Mouse (Mus musculus): ENCODE data around the gene Prmt1. TPM values are rescaled to one million over a fixed set of nuclear protein-coding genes. Genes with fewer than 3 reads are reported as not detected.

Gene Prmt1
- polyA plus RNA-seq, 1 experiment: 824 TPM

- no peak for TF ChIP-seq CTCF (IDR thresholded peaks at IDR 0.05; ENCODE audit: borderline replicate concordance, extremely low read depth, insufficient read depth, insufficient read length)
- TF ChIP-seq POLR2A (IDR thresholded peaks at IDR 0.05; ENCODE audit: borderline replicate concordance, extremely low read depth, insufficient read depth, insufficient read length, poor library complexity, severe bottlenecking): no peak
- no peak for DNase-seq (ENCODE audit: low read depth)
Measured at GRCm38 (mm10) chr7:44996672-44997071, 10.3 kb upstream of the Prmt1 start.

- DNase-seq (ENCODE audit: low read depth): no peak
- peak; percentile 41; the same call in 1 of the 2 replicates for TF ChIP-seq POLR2A (IDR thresholded peaks at IDR 0.05; ENCODE audit: borderline replicate concordance, extremely low read depth, insufficient read depth, insufficient read length, poor library complexity, severe bottlenecking)
- TF ChIP-seq CTCF (IDR thresholded peaks at IDR 0.05; ENCODE audit: borderline replicate concordance, extremely low read depth, insufficient read depth, insufficient read length): no peak
Measured at GRCm38 (mm10) chr7:44986879-44987718, 731 bp upstream of the Prmt1 start.

GRCm38 (mm10) chr7:44985595-44986191 is 675 bp downstream of the Prmt1 start:
- TF ChIP-seq CTCF (IDR thresholded peaks at IDR 0.05; ENCODE audit: borderline replicate concordance, extremely low read depth, insufficient read depth, insufficient read length) (peak; percentile 47; the same call in 1 of the 2 replicates), POLR2A (IDR thresholded peaks at IDR 0.05; ENCODE audit: borderline replicate concordance, extremely low read depth, insufficient read depth, insufficient read length, poor library complexity, severe bottlenecking) (no peak)
- peak; percentile 81 for DNase-seq (ENCODE audit: low read depth)

GRCm38 (mm10) chr7:44984833-44985164 is 1.6 kb downstream of the Prmt1 start:
- no peak for DNase-seq (ENCODE audit: low read depth)
- TF ChIP-seq POLR2A (IDR thresholded peaks at IDR 0.05; ENCODE audit: borderline replicate concordance, extremely low read depth, insufficient read depth, insufficient read length, poor library complexity, severe bottlenecking) (no peak), CTCF (IDR thresholded peaks at IDR 0.05; ENCODE audit: borderline replicate concordance, extremely low read depth, insufficient read depth, insufficient read length) (no peak)

- no peak for DNase-seq (ENCODE audit: low read depth)
- TF ChIP-seq POLR2A (IDR thresholded peaks at IDR 0.05; ENCODE audit: borderline replicate concordance, extremely low read depth, insufficient read depth, insufficient read length, poor library complexity, severe bottlenecking): no peak
- TF ChIP-seq CTCF (IDR thresholded peaks at IDR 0.05; ENCODE audit: borderline replicate concordance, extremely low read depth, insufficient read depth, insufficient read length): no peak
Measured at GRCm38 (mm10) chr7:44983944-44984832, 2.2 kb downstream of the Prmt1 start.

- peak; percentile 83 for DNase-seq (ENCODE audit: low read depth)
- peak; percentile 99 for TF ChIP-seq CTCF (IDR thresholded peaks at IDR 0.05; ENCODE audit: borderline replicate concordance, extremely low read depth, insufficient read depth, insufficient read length)
- no peak for TF ChIP-seq POLR2A (IDR thresholded peaks at IDR 0.05; ENCODE audit: borderline replicate concordance, extremely low read depth, insufficient read depth, insufficient read length, poor library complexity, severe bottlenecking)
Measured at GRCm38 (mm10) chr7:44983085-44983484, 3.3 kb downstream of the Prmt1 start.

- no peak for TF ChIP-seq CTCF (IDR thresholded peaks at IDR 0.05; ENCODE audit: borderline replicate concordance, extremely low read depth, insufficient read depth, insufficient read length)
- TF ChIP-seq POLR2A (IDR thresholded peaks at IDR 0.05; ENCODE audit: borderline replicate concordance, extremely low read depth, insufficient read depth, insufficient read length, poor library complexity, severe bottlenecking): no peak
- DNase-seq (ENCODE audit: low read depth): no peak
Measured at GRCm38 (mm10) chr7:44981539-44981938, 4.8 kb downstream of the Prmt1 start.

- TF ChIP-seq POLR2A (IDR thresholded peaks at IDR 0.05; ENCODE audit: borderline replicate concordance, extremely low read depth, insufficient read depth, insufficient read length, poor library complexity, severe bottlenecking) (no peak), CTCF (IDR thresholded peaks at IDR 0.05; ENCODE audit: borderline replicate concordance, extremely low read depth, insufficient read depth, insufficient read length) (no peak)
- DNase-seq (ENCODE audit: low read depth): no peak
Measured at GRCm38 (mm10) chr7:44978300-44978699, 8.1 kb downstream of the Prmt1 start.

GRCm38 (mm10) chr7:44975117-44975419 is 11.3 kb downstream of the Prmt1 start:
- no peak for TF ChIP-seq CTCF (IDR thresholded peaks at IDR 0.05; ENCODE audit: borderline replicate concordance, extremely low read depth, insufficient read depth, insufficient read length)
- TF ChIP-seq POLR2A (IDR thresholded peaks at IDR 0.05; ENCODE audit: borderline replicate concordance, extremely low read depth, insufficient read depth, insufficient read length, poor library complexity, severe bottlenecking): no peak
- no peak for DNase-seq (ENCODE audit: low read depth)

- no peak for TF ChIP-seq CTCF (IDR thresholded peaks at IDR 0.05; ENCODE audit: borderline replicate concordance, extremely low read depth, insufficient read depth, insufficient read length)
- TF ChIP-seq POLR2A (IDR thresholded peaks at IDR 0.05; ENCODE audit: borderline replicate concordance, extremely low read depth, insufficient read depth, insufficient read length, poor library complexity, severe bottlenecking): peak; percentile 67; the same call in 1 of the 2 replicates
- peak; percentile 97 for DNase-seq (ENCODE audit: low read depth)
Measured at GRCm38 (mm10) chr7:44974383-44975116, 11.8 kb downstream of the Prmt1 start, which contains the start of gene Cpt1c. Gene Cpt1c (minus strand): TSS chr7:44974851.
